Mouse (Mus musculus): ENCODE data around the gene Nbea. TPM values are rescaled to one million over a fixed set of nuclear protein-coding genes. Genes with fewer than 3 reads are reported as not detected.

Nbea gene
- polyA plus RNA-seq, 1 experiment: not detected

DNA sequence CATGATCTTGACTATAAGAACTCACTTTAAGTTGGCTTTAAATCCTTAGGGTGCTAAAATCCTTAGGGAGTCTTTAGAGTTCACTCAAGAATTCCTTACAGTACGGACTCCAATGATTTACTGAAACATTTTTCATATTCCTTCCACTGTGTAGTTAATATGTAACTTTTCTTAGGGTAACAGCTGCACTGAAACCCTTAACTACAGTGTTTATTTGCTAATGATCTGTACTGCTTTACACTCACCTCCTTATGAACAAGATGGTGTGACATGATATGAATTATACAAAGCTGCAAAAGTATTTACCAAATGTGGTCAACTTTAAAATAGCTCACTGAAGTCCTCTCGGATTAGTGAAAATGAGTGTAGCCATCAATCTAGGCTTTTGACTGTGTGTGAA is 365.4 kb downstream of the Nbea start:
- TF ChIP-seq GATA1 (IDR thresholded peaks at IDR 0.05; ENCODE audit: low read length): no peak
- no peak for TF ChIP-seq TAL1 (IDR thresholded peaks at IDR 0.05; ENCODE audit: low read length)
- no peaks in the 10 kb centered on the region for H3K4me1 ChIP-seq (ENCODE audit: control insufficient read depth)

DNA sequence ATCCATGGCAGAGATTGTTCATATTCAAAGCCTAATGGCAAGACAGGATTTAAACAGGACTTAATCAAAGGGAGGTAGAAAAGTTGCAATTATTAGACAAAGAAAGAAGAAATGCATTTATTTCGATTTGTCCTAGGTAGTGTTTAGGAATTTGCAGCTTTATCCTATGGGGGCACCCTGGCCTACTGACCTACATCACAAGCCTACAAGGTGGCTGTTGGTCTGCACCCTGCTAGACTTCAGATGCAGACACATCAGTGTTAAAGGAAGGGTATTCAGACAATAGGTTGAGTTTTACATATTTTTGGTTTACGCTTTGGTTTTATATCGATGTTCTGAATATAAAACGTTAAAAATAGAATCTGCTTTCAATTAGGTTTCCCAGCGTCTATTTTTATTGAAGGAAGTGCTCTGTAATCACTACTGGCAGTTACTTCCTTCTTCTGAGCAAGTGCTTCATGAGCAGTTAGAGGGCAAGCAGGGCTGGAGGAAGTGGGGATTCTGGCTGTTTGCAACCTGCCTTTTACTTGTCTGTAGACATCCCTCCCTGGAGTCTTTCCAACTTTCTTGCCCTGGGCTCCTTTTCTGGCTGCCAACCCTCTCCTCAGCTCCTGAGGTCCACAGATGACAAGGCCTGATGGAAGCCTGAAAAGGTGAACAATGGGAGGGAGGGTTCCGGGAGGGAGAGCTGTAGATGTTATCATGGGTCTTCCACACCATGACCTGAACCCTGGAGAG is 366.7 kb downstream of the Nbea start:
- no peaks in the 10 kb centered on the region for H3K27me3 ChIP-seq (ENCODE audit: control insufficient read depth)
- no peaks in the 10 kb centered on the region for H3K4me1 ChIP-seq (ENCODE audit: control insufficient read depth)
- no peaks in the 10 kb centered on the region for H3K36me3 ChIP-seq (ENCODE audit: control insufficient read depth)
- no peak overlapping the region for H3K4me3 ChIP-seq (replicated peaks)
- TF ChIP-seq GATA1 (IDR thresholded peaks at IDR 0.05; ENCODE audit: low read length) (no peak), TAL1 (IDR thresholded peaks at IDR 0.05; ENCODE audit: low read length) (no peak)
- no peaks in the 10 kb centered on the region for H3K9me3 ChIP-seq (ENCODE audit: control insufficient read depth, low read length)

More for the DNA sequence above, 365.4 kb downstream of the Nbea start:
- Histone ChIP-seq H3K27me3 (ENCODE audit: control insufficient read depth) (no peaks in the 10 kb centered on the region), H3K4me3 (replicated peaks) (no peak overlapping the region), H3K9me3 (ENCODE audit: control insufficient read depth, low read length) (no peaks in the 10 kb centered on the region), H3K36me3 (ENCODE audit: control insufficient read depth) (no peaks in the 10 kb centered on the region)

DNA sequence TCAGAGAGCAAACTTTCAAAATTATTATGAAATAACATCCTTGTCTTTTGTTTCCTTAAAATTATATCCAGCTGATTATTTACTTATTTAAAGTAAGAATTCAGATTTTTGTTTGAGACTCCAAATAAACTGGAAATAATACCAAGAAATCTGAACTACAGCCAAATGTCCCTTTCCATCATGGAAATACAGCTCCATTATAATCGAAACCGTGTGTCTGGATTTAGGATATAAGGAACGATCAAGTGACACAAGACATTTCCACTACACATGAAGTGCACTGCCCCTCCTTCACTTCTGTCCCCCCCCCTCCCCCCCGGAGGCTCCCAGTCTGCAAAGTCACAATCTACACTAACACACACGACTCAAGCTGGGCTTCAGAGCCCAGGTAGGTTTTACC is 367.4 kb downstream of the Nbea start:
- Histone ChIP-seq H3K4me1 (ENCODE audit: control insufficient read depth) (no peaks in the 10 kb centered on the region), H3K27me3 (ENCODE audit: control insufficient read depth) (no peaks in the 10 kb centered on the region), H3K9me3 (ENCODE audit: control insufficient read depth, low read length) (no peaks in the 10 kb centered on the region), H3K4me3 (replicated peaks) (no peak overlapping the region), H3K36me3 (ENCODE audit: control insufficient read depth) (no peaks in the 10 kb centered on the region)
- TF ChIP-seq GATA1 (IDR thresholded peaks at IDR 0.05; ENCODE audit: low read length): no peak
- no peak for TF ChIP-seq TAL1 (IDR thresholded peaks at IDR 0.05; ENCODE audit: low read length)

DNA sequence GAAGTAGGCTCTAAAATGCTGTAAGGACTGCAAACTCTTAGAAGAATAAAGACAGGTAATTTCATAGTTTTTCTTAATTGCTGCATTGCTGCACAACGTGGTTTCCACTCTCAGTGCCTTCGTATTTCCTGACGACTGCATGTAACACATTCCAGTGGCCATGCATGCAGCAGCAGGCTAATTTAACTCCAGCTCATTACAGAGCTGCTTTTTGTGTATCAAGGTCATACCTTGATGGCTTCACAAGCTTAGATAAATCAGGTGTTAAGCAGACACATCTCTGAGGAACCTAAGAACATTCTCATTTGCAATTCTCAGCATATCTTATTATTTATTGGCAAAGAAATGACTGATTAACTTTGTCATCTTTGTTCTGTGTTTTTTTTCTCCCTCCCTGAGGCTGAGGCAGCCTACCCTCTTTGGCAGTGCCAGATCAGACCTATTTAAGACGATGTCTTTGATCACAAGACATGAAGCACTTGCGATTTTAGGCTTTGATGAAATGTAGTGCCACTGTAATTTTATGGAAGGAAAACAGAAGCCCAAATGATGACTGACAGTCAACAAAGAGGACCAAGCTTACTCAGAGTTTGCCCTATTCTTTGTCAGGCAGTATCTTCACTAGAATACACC is 368.4 kb downstream of the Nbea start:
- Histone ChIP-seq H3K27me3 (ENCODE audit: control insufficient read depth) (no peaks in the 10 kb centered on the region), H3K36me3 (ENCODE audit: control insufficient read depth) (no peaks in the 10 kb centered on the region), H3K4me3 (replicated peaks) (no peak overlapping the region), H3K9me3 (ENCODE audit: control insufficient read depth, low read length) (no peaks in the 10 kb centered on the region), H3K4me1 (ENCODE audit: control insufficient read depth) (no peaks in the 10 kb centered on the region)
- no peak for TF ChIP-seq TAL1 (IDR thresholded peaks at IDR 0.05; ENCODE audit: low read length)
- TF ChIP-seq GATA1 (IDR thresholded peaks at IDR 0.05; ENCODE audit: low read length): no peak

DNA sequence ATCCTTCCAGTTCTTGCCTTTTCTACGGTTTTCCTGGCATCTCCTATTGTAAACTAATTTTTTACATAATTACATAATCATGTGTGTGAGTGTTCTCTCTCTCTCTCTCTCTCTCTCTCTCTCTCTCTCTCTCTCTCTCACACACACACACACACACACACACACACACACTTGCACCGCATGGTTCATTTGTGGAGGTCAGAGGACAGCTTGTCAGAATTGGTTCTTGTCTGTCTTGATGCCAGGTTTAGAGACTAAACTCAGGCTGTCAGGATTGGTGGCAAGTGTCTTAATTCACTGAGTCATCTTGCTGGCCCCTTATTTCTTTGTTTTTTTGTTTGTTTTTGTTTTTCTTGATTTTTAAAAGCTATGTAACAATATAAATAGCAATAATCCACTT is 388.7 kb downstream of the Nbea start:
- Histone ChIP-seq H3K4me1 (ENCODE audit: control insufficient read depth) (no peaks in the 10 kb centered on the region), H3K9me3 (ENCODE audit: control insufficient read depth, low read length) (no peaks in the 10 kb centered on the region), H3K27me3 (ENCODE audit: control insufficient read depth) (peaks cover 2% of the 10 kb centered on the region), H3K4me3 (replicated peaks) (no peak overlapping the region), H3K36me3 (ENCODE audit: control insufficient read depth) (no peaks in the 10 kb centered on the region)
- TF ChIP-seq TAL1 (IDR thresholded peaks at IDR 0.05; ENCODE audit: low read length) (no peak), GATA1 (IDR thresholded peaks at IDR 0.05; ENCODE audit: low read length) (no peak)

DNA sequence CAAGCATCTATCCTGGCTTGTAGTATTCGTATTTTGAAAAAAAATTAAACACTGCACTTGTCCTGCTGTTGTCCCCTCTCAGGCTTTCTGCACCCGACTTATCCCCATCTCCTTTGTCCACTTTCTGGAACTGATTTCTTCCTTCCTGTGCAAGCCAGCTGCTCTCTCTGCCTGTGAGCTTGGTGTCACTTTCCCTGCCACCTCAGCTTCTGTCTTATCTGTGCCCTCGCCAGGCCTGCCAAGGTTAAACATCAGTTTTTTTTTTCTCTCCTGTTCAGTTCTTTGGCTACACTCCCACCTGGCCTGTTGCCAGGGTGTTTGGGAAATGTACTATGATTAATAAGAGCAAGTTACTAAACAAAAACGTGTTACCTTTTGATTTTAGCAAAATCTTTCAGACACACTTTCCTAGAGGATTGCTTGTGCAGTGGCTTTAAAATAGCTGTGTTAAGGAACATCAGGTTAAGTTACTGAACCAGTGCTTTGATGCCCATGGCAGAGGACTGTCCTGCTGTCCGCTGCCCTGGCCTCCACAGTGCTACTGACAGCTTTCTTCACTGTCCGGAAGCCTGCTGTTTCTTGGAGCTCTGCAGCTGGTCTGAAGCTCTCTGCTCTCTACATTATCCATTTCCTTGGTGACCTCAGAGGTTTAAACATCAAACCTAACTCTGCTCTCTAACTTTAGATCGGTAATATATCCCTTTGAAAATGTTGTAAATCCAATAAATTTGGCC is 389.5 kb downstream of the Nbea start:
- no peaks in the 10 kb centered on the region for H3K4me1 ChIP-seq (ENCODE audit: control insufficient read depth)
- peaks cover 8% of the 10 kb centered on the region for H3K27me3 ChIP-seq (ENCODE audit: control insufficient read depth)
- H3K36me3 ChIP-seq (ENCODE audit: control insufficient read depth): no peaks in the 10 kb centered on the region
- TF ChIP-seq GATA1 (IDR thresholded peaks at IDR 0.05; ENCODE audit: low read length): no peak
- TF ChIP-seq TAL1 (IDR thresholded peaks at IDR 0.05; ENCODE audit: low read length): no peak
- H3K9me3 ChIP-seq (ENCODE audit: control insufficient read depth, low read length): no peaks in the 10 kb centered on the region
- no peak overlapping the region for H3K4me3 ChIP-seq (replicated peaks)

DNA sequence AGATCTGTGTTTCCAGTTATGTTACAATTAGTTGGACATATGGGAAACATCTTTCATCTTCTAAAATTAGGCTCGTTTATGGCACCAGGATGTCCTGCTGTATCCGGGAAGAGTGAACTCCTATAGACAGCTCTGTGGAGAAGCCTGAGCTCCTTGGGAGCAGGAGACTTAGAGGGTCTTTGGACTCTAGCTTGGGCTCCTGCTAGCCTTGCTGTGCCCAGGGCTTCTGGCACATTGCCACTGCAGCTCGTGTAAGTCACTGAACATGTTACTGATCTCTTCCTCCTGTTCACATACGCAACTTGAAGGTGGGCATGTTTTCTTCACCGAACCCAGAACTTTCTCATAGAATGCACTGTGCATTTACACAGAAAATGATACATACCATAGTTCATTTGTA is 391.2 kb downstream of the Nbea start:
- no peaks in the 10 kb centered on the region for H3K9me3 ChIP-seq (ENCODE audit: control insufficient read depth, low read length)
- H3K27me3 ChIP-seq (ENCODE audit: control insufficient read depth): peaks cover 25% of the 10 kb centered on the region
- no peaks in the 10 kb centered on the region for H3K4me1 ChIP-seq (ENCODE audit: control insufficient read depth)
- TF ChIP-seq GATA1 (IDR thresholded peaks at IDR 0.05; ENCODE audit: low read length) (no peak), TAL1 (IDR thresholded peaks at IDR 0.05; ENCODE audit: low read length) (no peak)
- H3K36me3 ChIP-seq (ENCODE audit: control insufficient read depth): no peaks in the 10 kb centered on the region
- no peak overlapping the region for H3K4me3 ChIP-seq (replicated peaks)

DNA sequence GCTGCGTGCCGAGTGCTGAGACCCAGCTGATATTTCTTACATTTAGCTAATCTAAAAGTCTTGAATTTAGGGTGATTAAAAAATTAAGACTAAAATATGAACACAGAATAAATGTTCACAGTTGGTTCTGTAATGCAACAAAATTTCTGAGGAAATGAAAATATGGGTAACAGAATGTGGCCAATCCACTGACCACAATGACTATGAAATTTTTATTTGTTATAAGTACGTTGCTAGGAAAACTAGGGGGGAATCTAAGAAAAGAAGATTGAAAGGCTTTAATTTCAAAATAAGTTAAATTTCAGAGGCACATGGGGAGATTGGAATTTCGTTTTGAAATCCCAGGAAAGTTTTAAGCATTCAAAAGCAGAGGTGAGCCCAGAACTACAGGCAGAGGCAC is 392.9 kb downstream of the Nbea start:
- peaks cover 41% of the 10 kb centered on the region for H3K27me3 ChIP-seq (ENCODE audit: control insufficient read depth)
- no peaks in the 10 kb centered on the region for H3K36me3 ChIP-seq (ENCODE audit: control insufficient read depth)
- H3K4me1 ChIP-seq (ENCODE audit: control insufficient read depth): no peaks in the 10 kb centered on the region
- H3K9me3 ChIP-seq (ENCODE audit: control insufficient read depth, low read length): no peaks in the 10 kb centered on the region
- TF ChIP-seq GATA1 (IDR thresholded peaks at IDR 0.05; ENCODE audit: low read length) (no peak), TAL1 (IDR thresholded peaks at IDR 0.05; ENCODE audit: low read length) (no peak)
- no peak overlapping the region for H3K4me3 ChIP-seq (replicated peaks)

DNA sequence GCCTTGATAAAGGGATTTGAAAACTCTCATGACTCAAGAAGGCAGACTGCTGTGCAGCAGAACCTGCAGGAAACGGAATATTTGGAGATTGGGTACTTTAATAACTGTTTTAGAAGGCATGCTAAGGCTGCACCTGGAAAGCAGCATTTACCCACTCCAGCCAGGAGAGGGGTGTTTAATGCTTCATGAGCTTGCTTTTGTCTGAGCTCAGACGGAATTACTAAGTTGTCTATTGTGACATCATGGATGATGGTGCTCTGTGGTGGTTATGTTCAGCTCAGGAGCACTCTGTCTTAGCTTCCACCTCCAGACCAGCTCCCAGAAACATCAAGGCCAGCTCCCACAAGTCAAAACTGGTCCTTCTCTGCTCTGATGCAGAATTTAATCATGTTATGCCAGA is 393.6 kb downstream of the Nbea start:
- no peaks in the 10 kb centered on the region for H3K4me1 ChIP-seq (ENCODE audit: control insufficient read depth)
- H3K4me3 ChIP-seq (replicated peaks): no peak overlapping the region
- no peaks in the 10 kb centered on the region for H3K36me3 ChIP-seq (ENCODE audit: control insufficient read depth)
- H3K9me3 ChIP-seq (ENCODE audit: control insufficient read depth, low read length): no peaks in the 10 kb centered on the region
- H3K27me3 ChIP-seq (ENCODE audit: control insufficient read depth): peaks cover 49% of the 10 kb centered on the region
- TF ChIP-seq TAL1 (IDR thresholded peaks at IDR 0.05; ENCODE audit: low read length) (no peak), GATA1 (IDR thresholded peaks at IDR 0.05; ENCODE audit: low read length) (no peak)

All from erythroblast, embryonic 14.5 days (primary cell).